Mouse (Mus musculus) fibroblast of lung, adult 2 months (primary cell): ENCODE measurements around the gene Trat1.

ENCODE experiments used
- DNase-seq: peaks from one replicate; pipeline ENCODE4 v3.0.0-alpha.2; 2011; ENCODE audit warnings: low read depth

The Trat1 gene

DNA sequence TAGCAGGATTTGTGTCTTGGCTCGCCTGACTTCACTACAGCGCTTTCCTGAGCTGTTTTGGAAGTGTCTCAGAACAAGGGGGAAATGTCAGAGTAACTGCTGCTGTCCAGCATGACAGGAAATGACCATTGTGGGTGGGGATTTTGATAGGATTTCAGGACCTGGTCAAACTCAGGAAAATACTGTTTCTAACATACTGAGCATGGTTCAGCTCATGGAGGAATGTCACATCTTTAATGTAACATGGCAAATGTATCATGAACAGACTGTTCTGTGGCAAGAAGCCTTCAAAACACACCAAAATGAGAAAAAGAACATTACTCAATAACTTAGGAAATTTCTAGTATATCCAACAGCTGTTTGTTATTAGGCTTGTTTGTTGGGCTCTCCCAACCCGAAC is 52.1 kb downstream of the Trat1 start:
- DNase-seq, result no peak

GRCm38 (mm10) chr16:48716343-48716742 is 55.5 kb downstream of the Trat1 start:
- DNase-seq, result no peak

- DNase-seq, result no peak
Observed at GRCm38 (mm10) chr16:48701896-48702295, 69.9 kb downstream of the Trat1 start.
